Mouse (Mus musculus) limb, embryonic 15.5 days (tissue): ENCODE measurements around the gene Mgat5. TPM values are rescaled to one million over a fixed set of nuclear protein-coding genes. Genes with fewer than 3 reads are reported as not detected.

Experiments
- ATAC-seq: fragments of 200-750 bp; cut with Nextera tagmentation; 2 replicates; pipeline ENCODE4 v1.8.0; 2017; ENCODE audit warnings: low read depth, moderate TSS enrichment; ENCODE audit not compliant: insufficient number of reproducible peaks, low FRiP score, low TSS enrichment
- H3K27ac ChIP-seq: fragments of 300-500 bp; sonication (generic); 2 replicates; pipeline ENCODE4 v1.5.1; 2015; ENCODE audit warnings: moderate library complexity, mild to moderate bottlenecking, inconsistent platforms
- H3K27me3 ChIP-seq: fragments of 300-500 bp; sonication (generic); 2 replicates; pipeline ENCODE4 v1.6.1; 2015; ENCODE audit warnings: inconsistent platforms
- H3K36me3 ChIP-seq: fragments of 300-500 bp; sonication (generic); 2 replicates; pipeline ENCODE4 v1.6.1; 2015; ENCODE audit warnings: inconsistent platforms
- H3K4me1 ChIP-seq: fragments of 300-500 bp; sonication (generic); 2 replicates; pipeline ENCODE4 v1.6.1; 2015; ENCODE audit warnings: inconsistent platforms
- H3K4me2 ChIP-seq: fragments of 300-500 bp; sonication (generic); 2 replicates; pipeline ENCODE4 v1.6.1; 2015; ENCODE audit warnings: mild to moderate bottlenecking, inconsistent platforms
- H3K4me3 ChIP-seq: fragments of 300-500 bp; sonication (generic); 2 replicates; pipeline ENCODE4 v1.5.1; 2015; ENCODE audit warnings: mild to moderate bottlenecking, inconsistent platforms
- H3K9ac ChIP-seq: fragments of 300-500 bp; sonication (generic); 2 replicates; pipeline ENCODE4 v1.6.1; 2015; ENCODE audit warnings: inconsistent platforms
- H3K9me3 ChIP-seq: fragments of 300-500 bp; sonication (generic); 2 replicates; pipeline ENCODE4 v1.6.1; 2016; ENCODE audit warnings: inconsistent platforms
- WGBS: fragments of 180-500 bp; shearing (Covaris S2); methylation state at CpG from one replicate; pipeline ENCODE4 v1.1.7; 2015; 5-methylcytosine and 5-hydroxymethylcytosine counted together
- polyA plus RNA-seq: library from polyadenylated mRNA; unstranded; fragments of >200 nt; fragmentation: Nextera tagmentation; extraction: Ambion mirVana; gene quantifications from 2 replicates; pipeline ENCODE4 v1.2.1, GENCODE M21; 2015

The Mgat5 gene
- polyA plus RNA-seq, 1 experiment from 2014 or later, result 6.7 TPM

DNA sequence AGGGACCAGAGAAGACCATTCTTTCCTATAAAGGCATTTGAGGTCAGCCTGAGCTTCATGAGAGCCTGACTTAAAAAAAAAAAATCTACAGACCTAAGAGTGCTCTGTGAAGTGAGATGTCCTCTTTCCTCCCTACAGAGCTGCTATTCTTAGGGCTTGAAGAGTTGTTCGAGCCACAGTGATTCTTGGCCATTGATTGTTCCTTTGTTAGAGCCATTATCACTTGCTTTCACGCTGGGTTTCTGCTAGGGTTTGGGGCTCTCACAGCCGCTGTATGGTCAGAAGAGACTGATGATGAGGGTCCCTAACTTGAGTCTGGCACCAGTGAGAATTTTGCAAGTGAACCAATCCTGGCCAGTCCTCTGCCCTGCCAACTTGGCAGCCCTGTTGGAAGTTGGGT, 199.8 kb downstream of the Mgat5 start:
- WGBS, result 75% methylated on average over 3 of the region's 3 CpGs
- Histone ChIP-seq H3K9me3 (no peaks in the 10 kb centered on the region), H3K27me3 (no peaks in the 10 kb centered on the region), H3K27ac (no peak overlapping the region), H3K4me3 (no peak overlapping the region), H3K4me1 (peaks cover 29% of the 10 kb centered on the region), H3K36me3 (peaks cover 3% of the 10 kb centered on the region; the same call in 1 of the 2 replicates), H3K4me2 (no peak overlapping the region), H3K9ac (no peak overlapping the region)
- ATAC-seq, result no peak

DNA sequence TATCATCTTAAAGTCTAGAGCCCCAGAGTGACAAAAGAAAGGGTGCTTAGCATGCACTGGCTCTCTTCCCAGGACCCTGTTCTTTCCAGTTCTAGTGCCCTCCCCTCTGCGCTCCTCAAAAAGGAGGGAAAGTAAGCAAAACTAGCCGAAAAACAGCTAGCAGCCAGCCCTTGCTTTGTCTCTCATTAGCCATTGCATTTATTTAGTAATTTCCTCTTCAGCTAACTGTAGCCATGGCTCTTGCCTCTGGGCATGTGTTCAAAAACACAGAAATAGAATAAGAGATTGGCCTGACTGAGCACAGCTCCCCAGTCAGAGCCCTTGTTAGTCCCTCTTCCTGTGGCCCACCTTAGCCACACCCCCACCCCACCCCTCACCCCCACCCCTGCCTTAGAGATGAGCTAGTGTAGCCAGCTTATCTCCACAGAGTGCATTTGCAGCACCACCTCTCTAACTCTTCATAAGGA, 204.2 kb downstream of the Mgat5 start:
- Histone ChIP-seq H3K9me3 (no peaks in the 10 kb centered on the region), H3K9ac (no peak overlapping the region), H3K4me3 (no peak overlapping the region), H3K27me3 (no peaks in the 10 kb centered on the region), H3K27ac (no peak overlapping the region), H3K4me2 (no peak overlapping the region), H3K4me1 (peaks cover 25% of the 10 kb centered on the region), H3K36me3 (peaks cover 9% of the 10 kb centered on the region)
- ATAC-seq, result no peak
- 35% methylated on average over 2 of the region's 2 CpGs for WGBS

DNA sequence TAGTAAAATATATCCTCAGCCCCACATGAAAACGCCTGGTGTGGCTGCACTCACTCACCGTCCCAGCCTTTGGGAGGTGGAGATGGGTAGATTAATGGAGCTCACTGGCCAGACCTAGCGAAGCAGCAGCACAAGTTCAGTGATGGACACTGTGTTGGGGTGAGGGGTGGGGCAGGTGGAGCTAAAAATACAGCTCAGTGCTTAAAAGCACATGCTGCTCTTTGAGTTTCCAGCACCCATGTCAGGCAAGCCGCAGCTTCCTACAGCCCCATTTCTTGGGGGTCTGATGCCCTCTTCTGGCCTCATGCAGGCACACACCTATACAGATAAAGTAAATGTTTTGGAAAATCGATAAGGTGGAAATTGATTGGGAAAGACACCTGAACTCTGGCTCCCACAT, 204.7 kb downstream of the Mgat5 start:
- no peak for ATAC-seq
- Histone ChIP-seq H3K36me3 (peaks cover 9% of the 10 kb centered on the region), H3K27ac (no peak overlapping the region)

DNA sequence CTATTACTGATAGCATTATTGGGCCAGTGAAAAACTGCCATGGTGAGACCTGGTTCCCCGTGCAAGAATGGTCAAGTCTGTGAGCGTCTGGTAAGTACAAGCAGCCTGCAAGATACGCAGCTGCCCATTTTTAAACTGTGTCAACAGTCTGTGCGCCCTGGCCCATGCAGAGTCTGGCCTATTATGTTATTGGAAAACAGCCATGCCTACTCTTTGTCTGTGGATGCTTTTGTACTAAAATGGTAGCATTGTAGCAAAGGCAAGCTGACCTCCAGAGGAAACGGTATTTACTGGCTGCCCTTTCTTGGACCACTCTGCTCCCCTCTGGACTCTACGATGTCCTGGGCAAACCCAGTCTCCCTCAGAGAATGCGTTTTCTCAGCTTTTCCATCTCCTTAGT, 209.7 kb downstream of the Mgat5 start:
- no peak for ATAC-seq
- Histone ChIP-seq H3K27ac (no peak overlapping the region), H3K27me3 (no peaks in the 10 kb centered on the region), H3K4me3 (no peak overlapping the region), H3K4me2 (no peak overlapping the region), H3K9me3 (no peaks in the 10 kb centered on the region), H3K4me1 (peaks cover 1% of the 10 kb centered on the region), H3K9ac (no peak overlapping the region), H3K36me3 (peaks cover 13% of the 10 kb centered on the region)
- 81% methylated on average over 7 of the region's 7 CpGs for WGBS

More for the DNA sequence above, 204.7 kb downstream of the Mgat5 start:
- Histone ChIP-seq H3K4me3 (no peak overlapping the region), H3K9me3 (no peaks in the 10 kb centered on the region), H3K4me1 (peaks cover 25% of the 10 kb centered on the region), H3K4me2 (no peak overlapping the region), H3K9ac (no peak overlapping the region), H3K27me3 (no peaks in the 10 kb centered on the region)
- WGBS, result 55% methylated on average over 5 of the region's 5 CpGs

DNA sequence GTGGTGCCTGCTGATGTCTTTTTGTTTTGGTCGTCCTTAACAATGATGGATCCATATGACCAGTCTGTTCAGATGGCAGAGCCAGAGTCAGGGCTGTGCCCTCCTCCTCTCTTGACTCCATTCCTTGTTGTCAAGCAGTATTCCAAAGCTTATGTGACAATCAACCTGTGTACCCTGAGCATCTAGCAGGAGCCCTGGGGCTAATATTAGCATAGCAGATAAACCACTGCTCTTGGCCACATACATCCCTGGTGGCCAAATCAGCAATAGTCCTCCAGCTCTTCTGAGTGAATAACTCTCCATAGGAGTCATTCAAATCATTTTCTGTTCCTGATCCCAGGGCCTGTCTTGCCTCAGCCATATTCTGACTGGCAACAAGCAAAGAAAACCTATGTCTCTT, 211.1 kb downstream of the Mgat5 start:
- Histone ChIP-seq H3K36me3 (peaks cover 13% of the 10 kb centered on the region), H3K9ac (no peak overlapping the region), H3K4me3 (no peak overlapping the region), H3K9me3 (no peaks in the 10 kb centered on the region), H3K27me3 (no peaks in the 10 kb centered on the region), H3K27ac (no peak overlapping the region), H3K4me2 (no peak overlapping the region), H3K4me1 (no peaks in the 10 kb centered on the region)
- 95% methylated on average over 1 of the region's 1 CpGs for WGBS
- ATAC-seq, result no peak

DNA sequence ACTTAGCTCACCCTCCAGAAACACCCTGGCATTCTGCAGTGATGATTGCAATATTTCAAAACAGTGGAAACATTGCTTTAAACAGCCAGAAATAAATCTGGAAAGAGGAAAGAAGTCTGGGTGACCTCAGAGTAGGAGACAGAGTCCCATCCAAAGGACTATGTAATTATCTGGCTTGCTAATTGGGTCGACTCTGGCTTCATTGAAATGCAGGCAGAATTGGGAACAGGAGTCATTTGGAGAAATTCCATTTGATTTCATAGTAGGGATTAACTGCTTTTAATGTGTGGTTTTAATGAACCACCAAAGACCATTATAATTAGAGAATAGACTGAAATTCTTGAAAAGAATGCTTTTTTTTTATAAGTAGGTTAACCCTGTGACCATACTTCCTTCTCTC, 212.2 kb downstream of the Mgat5 start:
- 77% methylated on average over 1 of the region's 1 CpGs for WGBS
- Histone ChIP-seq H3K27me3 (no peaks in the 10 kb centered on the region), H3K9me3 (no peaks in the 10 kb centered on the region), H3K27ac (no peak overlapping the region), H3K9ac (no peak overlapping the region), H3K36me3 (peaks cover 13% of the 10 kb centered on the region), H3K4me1 (no peaks in the 10 kb centered on the region), H3K4me2 (no peak overlapping the region), H3K4me3 (no peak overlapping the region)
- no peak for ATAC-seq

DNA sequence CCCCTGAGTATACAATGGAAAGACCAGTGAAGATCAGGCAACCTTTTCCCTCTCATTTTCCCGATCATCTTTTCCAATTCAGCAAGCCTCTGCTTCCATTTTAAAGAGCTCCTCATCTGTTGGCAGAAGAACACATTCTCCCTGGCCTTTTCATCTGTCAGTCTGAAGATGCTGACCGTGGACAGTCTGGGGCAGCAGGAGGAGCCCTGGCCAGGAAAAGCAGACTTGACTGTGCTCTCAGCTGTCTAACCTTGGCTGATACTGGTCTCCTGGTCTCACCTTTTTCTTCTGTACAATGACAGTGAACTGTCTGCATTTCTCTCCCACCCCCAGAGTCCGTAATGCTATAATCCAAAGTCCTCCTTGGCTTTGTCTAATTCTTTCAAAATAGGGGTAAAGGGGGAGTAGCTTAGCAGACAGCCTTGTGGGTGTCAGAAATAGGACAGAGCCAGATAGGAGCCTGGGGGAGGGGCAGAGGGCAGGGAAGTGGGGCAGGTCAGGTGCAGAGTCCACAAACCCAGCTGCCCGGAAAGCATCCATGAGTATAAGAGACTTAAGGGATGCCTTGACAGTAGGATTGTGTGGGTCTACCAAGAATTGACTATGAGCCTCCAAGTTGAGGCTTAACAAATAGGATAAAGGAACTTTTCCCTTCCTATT, 214.2 kb downstream of the Mgat5 start:
- Histone ChIP-seq H3K36me3 (peaks cover 4% of the 10 kb centered on the region), H3K9me3 (no peaks in the 10 kb centered on the region), H3K4me1 (peaks cover 5% of the 10 kb centered on the region; the same call in 1 of the 2 replicates), H3K9ac (no peak overlapping the region), H3K27ac (no peak overlapping the region), H3K4me3 (no peak overlapping the region), H3K4me2 (no peak overlapping the region), H3K27me3 (no peaks in the 10 kb centered on the region)
- WGBS, result 92% methylated on average over 4 of the region's 4 CpGs
- ATAC-seq, result no peak

DNA sequence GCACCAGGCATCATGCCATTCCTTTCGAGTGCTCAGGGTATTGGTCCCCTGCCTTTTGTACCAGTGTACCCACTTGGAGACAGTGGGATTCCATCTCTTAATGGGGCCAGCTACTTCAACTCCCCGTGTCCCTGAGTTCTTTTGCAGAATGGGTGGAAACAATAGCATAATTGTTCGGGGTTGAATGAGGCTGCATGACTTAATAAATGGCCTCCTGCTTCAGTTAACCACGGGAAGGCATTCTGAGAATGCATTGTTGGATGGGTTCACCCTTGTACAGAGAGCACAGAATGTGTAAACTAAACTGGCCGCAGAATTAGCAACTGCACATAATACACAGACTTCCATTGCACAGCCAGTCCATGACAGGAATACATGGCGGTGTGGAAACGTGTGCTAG, 214.8 kb downstream of the Mgat5 start:
- H3K9ac ChIP-seq, result no peak overlapping the region
- H3K27ac ChIP-seq, result no peak overlapping the region
- no peaks in the 10 kb centered on the region for H3K9me3 ChIP-seq
- no peak overlapping the region for H3K4me2 ChIP-seq
- H3K4me1 ChIP-seq, result peaks cover 7% of the 10 kb centered on the region; the same call in 1 of the 2 replicates
- no peak for ATAC-seq
- 75% methylated on average over 7 of the region's 7 CpGs for WGBS
- H3K36me3 ChIP-seq, result peaks cover 4% of the 10 kb centered on the region
- no peak overlapping the region for H3K4me3 ChIP-seq
- no peaks in the 10 kb centered on the region for H3K27me3 ChIP-seq

DNA sequence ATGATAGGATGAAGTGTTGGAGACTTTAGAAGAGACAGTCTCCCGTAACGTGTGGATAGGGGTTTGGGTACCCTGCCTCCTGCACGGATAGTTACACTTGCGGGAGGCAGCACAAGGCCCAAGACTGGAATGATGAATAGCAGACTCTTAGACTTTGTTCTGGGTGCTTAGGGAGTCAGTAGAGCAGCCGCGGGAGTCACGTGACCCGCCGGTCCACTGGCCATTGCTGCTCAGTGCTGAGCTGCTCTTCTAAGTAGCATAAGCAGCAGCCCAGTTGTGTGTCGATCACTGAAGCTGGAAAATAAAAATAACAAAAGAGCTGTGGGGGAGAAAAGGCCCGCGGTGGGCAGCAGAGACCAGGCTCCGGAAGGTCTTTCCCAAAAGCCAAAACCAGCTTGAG, 215.6 kb downstream of the Mgat5 start:
- Histone ChIP-seq H3K9ac (no peak overlapping the region), H3K4me3 (no peak overlapping the region), H3K27ac (no peak overlapping the region), H3K4me2 (no peak overlapping the region), H3K36me3 (peaks cover 4% of the 10 kb centered on the region), H3K9me3 (no peaks in the 10 kb centered on the region), H3K4me1 (peaks cover 14% of the 10 kb centered on the region; the same call in 1 of the 2 replicates), H3K27me3 (no peaks in the 10 kb centered on the region)
- no peak for ATAC-seq
- WGBS, result 67% methylated on average over 13 of the region's 13 CpGs

DNA sequence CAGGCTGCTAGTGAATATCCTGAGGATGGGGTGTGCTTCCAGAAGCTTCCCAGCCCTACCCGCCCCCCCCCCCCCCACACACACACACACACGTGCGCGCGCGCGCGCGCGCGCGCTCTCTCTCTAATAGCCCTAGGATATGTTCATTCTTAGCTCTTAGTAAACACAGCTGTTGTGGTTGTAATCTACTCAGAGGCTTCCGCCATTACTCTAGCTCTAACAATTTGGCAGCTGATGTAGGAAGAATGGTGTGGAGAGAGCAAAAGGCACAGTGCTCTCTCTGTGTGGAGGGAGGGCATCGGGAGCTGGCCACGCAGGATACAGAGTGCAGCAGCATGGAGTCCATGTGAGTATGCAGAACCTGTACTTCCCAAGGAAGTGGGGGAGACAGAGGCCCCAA, 216.0 kb downstream of the Mgat5 start:
- H3K36me3 ChIP-seq, result peaks cover 4% of the 10 kb centered on the region
- no peak overlapping the region for H3K4me2 ChIP-seq
- H3K9ac ChIP-seq, result no peak overlapping the region
- no peak overlapping the region for H3K4me3 ChIP-seq
- ATAC-seq, result no peak
- 62% methylated on average over 15 of the region's 15 CpGs for WGBS
- H3K4me1 ChIP-seq, result peaks cover 14% of the 10 kb centered on the region; the same call in 1 of the 2 replicates
- H3K9me3 ChIP-seq, result no peaks in the 10 kb centered on the region
- no peaks in the 10 kb centered on the region for H3K27me3 ChIP-seq
- H3K27ac ChIP-seq, result no peak overlapping the region

DNA sequence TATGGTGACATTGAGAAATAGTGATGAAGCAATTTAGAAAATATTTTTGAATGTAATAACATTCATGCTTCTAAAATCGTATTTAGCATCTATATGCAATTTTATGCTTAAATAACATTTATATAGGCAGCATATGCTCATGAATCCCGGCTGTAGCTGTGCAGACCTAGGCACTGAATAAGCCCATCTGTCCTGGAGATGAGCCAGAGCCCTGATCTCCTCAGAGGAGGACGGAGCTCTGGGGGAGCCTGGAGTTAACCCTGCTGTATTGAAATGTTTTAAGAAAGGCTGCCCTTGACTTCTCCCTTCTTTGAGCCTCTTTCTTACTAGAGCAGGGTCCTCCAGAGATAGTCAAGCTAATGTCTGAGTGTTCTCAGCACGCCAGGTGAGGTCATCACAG, 217.8 kb downstream of the Mgat5 start:
- no peak overlapping the region for H3K27ac ChIP-seq
- WGBS, result 51% methylated on average over 4 of the region's 4 CpGs
- H3K36me3 ChIP-seq, result peaks cover 1% of the 10 kb centered on the region
- no peak for ATAC-seq
- no peaks in the 10 kb centered on the region for H3K27me3 ChIP-seq
- H3K4me1 ChIP-seq, result peaks cover 14% of the 10 kb centered on the region; the same call in 1 of the 2 replicates
- no peaks in the 10 kb centered on the region for H3K9me3 ChIP-seq
- no peak overlapping the region for H3K4me3 ChIP-seq
- H3K9ac ChIP-seq, result no peak overlapping the region
- H3K4me2 ChIP-seq, result no peak overlapping the region

DNA sequence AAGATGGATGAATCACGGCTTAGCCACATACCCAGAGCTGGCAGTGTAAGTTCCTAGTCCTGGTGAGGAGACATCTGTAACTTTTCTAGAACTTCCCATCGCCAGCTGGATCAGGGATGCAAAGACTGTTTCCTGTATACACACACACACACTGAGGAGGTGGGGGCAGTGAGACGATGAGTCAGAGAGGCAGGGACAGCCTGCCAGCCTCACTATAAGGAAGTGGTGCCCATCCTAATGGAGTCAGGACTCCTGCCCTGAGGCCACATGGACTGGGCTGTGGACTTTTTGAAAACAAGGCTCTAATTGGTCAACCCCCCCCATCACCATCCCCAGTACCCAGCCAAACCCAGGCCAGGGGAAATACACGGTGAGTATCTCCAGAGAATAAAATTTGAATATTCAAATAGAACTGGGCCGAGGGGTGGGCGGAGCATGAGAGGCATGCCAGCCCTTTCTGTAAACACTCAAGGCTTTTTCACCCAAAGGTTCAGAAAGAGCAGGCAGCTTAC, 220.3 kb downstream of the Mgat5 start:
- 43% methylated on average over 6 of the region's 6 CpGs for WGBS
- H3K4me1 ChIP-seq, result peaks cover 14% of the 10 kb centered on the region; the same call in 1 of the 2 replicates
- H3K9ac ChIP-seq, result no peak overlapping the region
- ATAC-seq, result no peak
- H3K36me3 ChIP-seq, result no peaks in the 10 kb centered on the region
- no peak overlapping the region for H3K4me3 ChIP-seq
- no peak overlapping the region; the same call in 1 of the 2 replicates for H3K27ac ChIP-seq
- no peak overlapping the region for H3K4me2 ChIP-seq
- no peaks in the 10 kb centered on the region for H3K27me3 ChIP-seq
- no peaks in the 10 kb centered on the region for H3K9me3 ChIP-seq
